36 mouse cellular contexts compared by ENCODE assay signal in the genomic region with DNA sequence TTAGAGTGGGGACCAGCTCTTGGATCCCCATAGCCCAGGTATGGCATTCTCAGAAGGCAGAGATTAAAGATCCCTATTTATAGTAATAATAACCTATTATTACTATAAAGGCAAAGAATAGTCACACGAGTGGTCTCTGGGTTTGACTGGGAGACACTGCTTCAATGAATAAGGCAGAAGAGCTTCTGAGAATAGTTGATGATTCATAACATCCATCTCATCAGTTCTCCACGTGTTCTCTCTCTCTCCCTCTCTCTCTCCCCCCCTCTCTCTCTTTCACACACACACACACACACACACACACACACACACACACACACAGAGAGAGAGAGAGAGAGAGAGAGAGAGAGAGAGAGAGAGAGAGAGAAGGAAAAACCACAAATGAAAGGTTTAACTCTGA. TPM values are rescaled to one million over a fixed set of nuclear protein-coding genes. Genes with fewer than 3 reads are reported as not detected.
"Had no signal": no experiment of that assay in that cellular context is flagged by ENCODE, and none has a peak within 500 bp of the region (broad histone marks: within the 10 kb centered on the region; RNA-seq: fewer than 3 reads in every experiment).

No protein-coding gene starts in this region.

- H3K4me2 ChIP-seq: heart, embryonic 11.5 days; heart, embryonic 12.5 days; heart, embryonic 13.5 days; heart, embryonic 15.5 days; hindbrain, embryonic 13.5 days; hindbrain, embryonic 14.5 days; hindbrain, embryonic 15.5 days; intestine, embryonic 15.5 days; kidney, embryonic 15.5 days had no signal

- H3K9me3 ChIP-seq: heart, embryonic 12.5 days; heart, embryonic 13.5 days; heart, embryonic 15.5 days; hindbrain, embryonic 10.5 days; hindbrain, embryonic 13.5 days; hindbrain, embryonic 15.5 days; intestine, embryonic 15.5 days; kidney, embryonic 15.5 days had no signal

- H3K4me3 ChIP-seq: heart, embryonic 12.5 days; heart, embryonic 13.5 days; heart, embryonic 15.5 days; hindbrain, embryonic 10.5 days; hindbrain, embryonic 13.5 days; hindbrain, embryonic 15.5 days; intestine, embryonic 15.5 days; kidney, embryonic 15.5 days; layer of hippocampus, adult 2 months; left cerebral cortex, adult 2 months had no signal

- H3K9ac ChIP-seq: heart, embryonic 12.5 days; heart, embryonic 13.5 days; heart, embryonic 15.5 days; hindbrain, embryonic 13.5 days; hindbrain, embryonic 14.5 days; hindbrain, embryonic 15.5 days; intestine, embryonic 15.5 days; kidney, embryonic 15.5 days had no signal

- DNase-seq: heart, postnatal 10 days; heart, postnatal 14 days; heart, postnatal 36 days; heart, postnatal 4 days; kidney, adult 11 months; kidney, adult 18-20 months; kidney, adult 2 months; kidney, adult 8-10 months; kidney, adult 9 months; kidney, postnatal 10 days; kidney, postnatal 14 days; kidney, postnatal 36 days; kidney, postnatal 4 days; layer of hippocampus, adult 9-11 months; layer of hippocampus, postnatal 36 days had no signal

- H3K27ac ChIP-seq: heart, embryonic 13.5 days; heart, embryonic 15.5 days; hindbrain, embryonic 10.5 days; hindbrain, embryonic 13.5 days; hindbrain, embryonic 14.5 days; hindbrain, embryonic 15.5 days; hindbrain, postnatal 0 days; intestine, embryonic 15.5 days; kidney, embryonic 15.5 days; kidney, postnatal 0 days; layer of hippocampus, adult 2 months; left cerebral cortex, adult 2 months had no signal

- H3K36me3 ChIP-seq: heart, embryonic 12.5 days; heart, embryonic 13.5 days; heart, embryonic 15.5 days; hindbrain, embryonic 10.5 days; hindbrain, embryonic 13.5 days; hindbrain, embryonic 15.5 days; intestine, embryonic 15.5 days; kidney, embryonic 15.5 days had no signal

- ATAC-seq: hindbrain, embryonic 16.5 days; hindbrain, postnatal 0 days; inflammation-experienced regulatory T-cells, adult 6 months; intestine, embryonic 15.5 days; intestine, embryonic 16.5 days; intestine, postnatal 0 days had no signal

- H3K4me1 ChIP-seq: intestine, embryonic 15.5 days; kidney, embryonic 15.5 days had no signal

- H3K27me3 ChIP-seq: heart, embryonic 12.5 days; heart, embryonic 13.5 days; heart, embryonic 15.5 days; hindbrain, embryonic 13.5 days; hindbrain, embryonic 15.5 days; intestine, embryonic 15.5 days; kidney, embryonic 15.5 days had no signal

RNA-seq across cellular contexts. Expression of gene Cacng5, which starts 16.2 kb away (rescaled TPM):
- total RNA-seq: hematopoietic stem cell, adult 5-6 weeks had no signal
- polyA plus RNA-seq: heart, embryonic 11.5 days; heart, embryonic 12.5 days; heart, postnatal 0 days; inflammation-experienced regulatory T-cells, adult 6 months; kidney, embryonic 14.5 days had no signal
